Mouse (Mus musculus) heart, embryonic 10.5 days (tissue): ENCODE results near the gene Mthfs. TPM values are rescaled to one million over a fixed set of nuclear protein-coding genes. Genes with fewer than 3 reads are reported as not detected.
"Not testable (repeated sequence)": the region's sequence is repeated elsewhere in the genome, so short reads cannot be mapped to it uniquely, and the experiment has no call there.

Experiments
- DNase-seq: peaks from one replicate; pipeline ENCODE4 v3.0.0-alpha.2; 2017; ENCODE audit warnings: low spot score
- H3K27ac ChIP-seq: fragments of 300-500 bp; sonication (generic); 2 replicates; pipeline ENCODE4 v1.5.1; 2016; ENCODE audit warnings: mild to moderate bottlenecking
- H3K27me3 ChIP-seq: fragments of 300-500 bp; sonication (generic); 2 replicates; pipeline ENCODE4 v1.6.1; 2016; ENCODE audit warnings: mild to moderate bottlenecking; ENCODE audit not compliant: poor library complexity, insufficient read depth, severe bottlenecking
- H3K36me3 ChIP-seq: fragments of 300-500 bp; sonication (generic); 2 replicates; pipeline ENCODE4 v1.6.1; 2016; ENCODE audit warnings: mild to moderate bottlenecking, moderate library complexity
- H3K4me1 ChIP-seq: fragments of 300-500 bp; sonication (generic); 2 replicates; pipeline ENCODE4 v1.6.1; 2016; ENCODE audit warnings: mild to moderate bottlenecking
- H3K4me3 ChIP-seq: fragments of 300-500 bp; sonication (generic); 2 replicates; pipeline ENCODE4 v1.5.1; 2016; ENCODE audit warnings: mild to moderate bottlenecking, moderate library complexity
- H3K9me3 ChIP-seq: fragments of 300-500 bp; sonication (generic); 2 replicates; pipeline ENCODE4 v1.6.1; 2016; ENCODE audit warnings: mild to moderate bottlenecking, moderate library complexity
- WGBS: fragments of 180-500 bp; shearing (Covaris S2); methylation state at CpG from one replicate; pipeline ENCODE4 v1.1.7; 2016; 5-methylcytosine and 5-hydroxymethylcytosine counted together
- polyA plus RNA-seq: library from polyadenylated mRNA; unstranded; fragments of >200 nt; fragmentation: Nextera tagmentation; extraction: Ambion mirVana; gene quantifications from 2 replicates; pipeline ENCODE4 v1.2.1, GENCODE M21; 2016

Gene Mthfs
- polyA plus RNA-seq: 15.7 and 16.0 TPM in 2 replicates

GRCm38 (mm10) chr9:89210353-89211064, at the start of gene Mthfs:
Gene Mthfs (plus strand): TSS chr9:89210676.
- peak within 1 kb of the TSS; percentile 42 for H3K4me3 ChIP-seq
- not testable (repeated sequence) for H3K36me3 ChIP-seq

GRCm38 (mm10) chr9:89172539-89172938, 37.9 kb upstream of the Mthfs start:
- H3K27ac ChIP-seq, H3K4me1 ChIP-seq, H3K36me3 ChIP-seq, H3K9me3 ChIP-seq, H3K27me3 ChIP-seq, DNase-seq, H3K4me3 ChIP-seq: not testable (repeated sequence)

More at GRCm38 (mm10) chr9:89210353-89211064, at the start of gene Mthfs:
- H3K4me1 ChIP-seq, DNase-seq, H3K27me3 ChIP-seq, H3K9me3 ChIP-seq: not testable (repeated sequence)
- H3K27ac ChIP-seq: 0 out of 2 replicates have a peak within 1 kb of the TSS, but pooled peaks have one; percentile 74
- 27% methylated on average over 9 of the region's 12 CpGs for WGBS

GRCm38 (mm10) chr9:89178833-89179232, 31.6 kb upstream of the Mthfs start:
- H3K4me1 ChIP-seq: not testable (repeated sequence)
- 31% methylated on average over 2 of the region's 3 CpGs for WGBS

GRCm38 (mm10) chr9:89179469-89179868, 31.0 kb upstream of the Mthfs start:
- H3K27me3 ChIP-seq, H3K36me3 ChIP-seq: not testable (repeated sequence)
- 63% methylated on average over 4 of the region's 4 CpGs for WGBS

More at GRCm38 (mm10) chr9:89178833-89179232, 31.6 kb upstream of the Mthfs start:
- not testable (repeated sequence) for H3K27ac ChIP-seq, H3K9me3 ChIP-seq, DNase-seq, H3K36me3 ChIP-seq, H3K27me3 ChIP-seq, H3K4me3 ChIP-seq

GRCm38 (mm10) chr9:89187006-89187405, 23.5 kb upstream of the Mthfs start:
- H3K36me3 ChIP-seq, H3K9me3 ChIP-seq, H3K4me3 ChIP-seq, H3K27ac ChIP-seq, H3K4me1 ChIP-seq, H3K27me3 ChIP-seq: not testable (repeated sequence)
- 68% methylated on average over 15 of the region's 15 CpGs for WGBS
- peak; percentile 33 for DNase-seq

More at GRCm38 (mm10) chr9:89179469-89179868, 31.0 kb upstream of the Mthfs start:
- DNase-seq, H3K4me1 ChIP-seq, H3K9me3 ChIP-seq, H3K27ac ChIP-seq, H3K4me3 ChIP-seq: not testable (repeated sequence)

- H3K9me3 ChIP-seq, DNase-seq, H3K4me1 ChIP-seq, H3K36me3 ChIP-seq, H3K27me3 ChIP-seq, H3K4me3 ChIP-seq, H3K27ac ChIP-seq: not testable (repeated sequence)
These were observed 15.0 kb upstream of the Mthfs start for GRCm38 (mm10) chr9:89195483-89195882.

- not testable (repeated sequence) for H3K27ac ChIP-seq, H3K36me3 ChIP-seq, H3K4me3 ChIP-seq, H3K27me3 ChIP-seq, H3K9me3 ChIP-seq, DNase-seq, H3K4me1 ChIP-seq
- WGBS: 70% methylated on average over 1 of the region's 1 CpGs
These were observed 13.0 kb upstream of the Mthfs start for GRCm38 (mm10) chr9:89197509-89197908.

GRCm38 (mm10) chr9:89198349-89198748, 12.1 kb upstream of the Mthfs start:
- H3K27me3 ChIP-seq, H3K4me1 ChIP-seq, H3K27ac ChIP-seq, H3K4me3 ChIP-seq, H3K36me3 ChIP-seq, H3K9me3 ChIP-seq, DNase-seq: not testable (repeated sequence)
- WGBS: 83% methylated on average over 3 of the region's 3 CpGs

- H3K9me3 ChIP-seq, H3K27ac ChIP-seq, H3K27me3 ChIP-seq, DNase-seq, H3K4me3 ChIP-seq, H3K36me3 ChIP-seq, H3K4me1 ChIP-seq: not testable (repeated sequence)
- WGBS: 78% methylated on average over 5 of the region's 5 CpGs
These were observed 11.5 kb upstream of the Mthfs start, which contains the start of the genes Bcl2a1b and Gm29094 for GRCm38 (mm10) chr9:89198969-89199416. Gene Bcl2a1b (plus strand): TSS chr9:89199209. Gene Gm29094 (plus strand): TSS chr9:89199379.

- not testable (repeated sequence) for H3K36me3 ChIP-seq, H3K27me3 ChIP-seq, H3K4me3 ChIP-seq, H3K9me3 ChIP-seq, H3K27ac ChIP-seq, H3K4me1 ChIP-seq, DNase-seq
These were observed 8.2 kb upstream of the Mthfs start for GRCm38 (mm10) chr9:89202256-89202655.

GRCm38 (mm10) chr9:89208939-89209338, 1.5 kb upstream of the Mthfs start:
- not testable (repeated sequence) for DNase-seq, H3K27ac ChIP-seq, H3K4me3 ChIP-seq, H3K4me1 ChIP-seq, H3K27me3 ChIP-seq, H3K9me3 ChIP-seq, H3K36me3 ChIP-seq
- WGBS: 57% methylated on average over 1 of the region's 1 CpGs

- not testable (repeated sequence) for H3K4me1 ChIP-seq, H3K9me3 ChIP-seq, DNase-seq, H3K27me3 ChIP-seq, H3K36me3 ChIP-seq
- peak overlapping the region; percentile 40 for H3K4me3 ChIP-seq
- H3K27ac ChIP-seq: 0 out of 2 replicates have a peak overlapping the region, but pooled peaks have one; percentile 74
- 5% methylated on average over 16 of the region's 44 CpGs for WGBS
These were observed 786 bp downstream of the Mthfs start for GRCm38 (mm10) chr9:89211065-89211858.

- H3K36me3 ChIP-seq, H3K27ac ChIP-seq, H3K9me3 ChIP-seq, H3K27me3 ChIP-seq, H3K4me1 ChIP-seq, H3K4me3 ChIP-seq, DNase-seq: not testable (repeated sequence)
- WGBS: 48% methylated on average over 1 of the region's 1 CpGs
These were observed 2.0 kb downstream of the Mthfs start for GRCm38 (mm10) chr9:89212428-89212827.
